Mouse (Mus musculus) cerebellum, adult 8-10 months (tissue): Measurements from ENCODE around the gene Olfr532.
"Not testable (repeated sequence)": the region's sequence is repeated elsewhere in the genome, so short reads cannot be mapped to it uniquely, and the experiment has no call there.

Source experiments
- DNase-seq: peaks from one replicate; pipeline ENCODE4 v3.0.0; 2022

Gene Olfr532

DNA sequence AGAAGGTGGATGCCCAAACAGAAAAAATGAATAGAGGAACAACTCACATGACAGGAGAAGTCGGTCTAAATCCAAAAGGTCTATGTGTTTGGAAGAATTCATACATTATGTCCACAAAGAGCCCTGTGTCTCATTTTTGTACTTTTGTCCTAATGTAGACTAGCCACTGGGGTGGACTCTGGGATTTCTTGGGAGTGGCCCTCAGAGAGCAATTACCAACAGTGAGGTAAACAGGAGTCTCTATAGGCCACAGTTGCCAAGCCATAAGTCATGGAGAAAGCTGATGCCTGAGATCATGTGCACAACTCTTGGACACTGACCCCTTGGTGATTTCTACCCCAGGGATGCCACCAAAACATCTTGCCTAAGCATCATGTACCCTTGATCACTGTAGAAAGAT, at the start of gene Olfr532:
Olfr532 (minus strand) TSS at position 101 of the 400 bp plus-strand sequence.
- DNase-seq, result no peak

DNA sequence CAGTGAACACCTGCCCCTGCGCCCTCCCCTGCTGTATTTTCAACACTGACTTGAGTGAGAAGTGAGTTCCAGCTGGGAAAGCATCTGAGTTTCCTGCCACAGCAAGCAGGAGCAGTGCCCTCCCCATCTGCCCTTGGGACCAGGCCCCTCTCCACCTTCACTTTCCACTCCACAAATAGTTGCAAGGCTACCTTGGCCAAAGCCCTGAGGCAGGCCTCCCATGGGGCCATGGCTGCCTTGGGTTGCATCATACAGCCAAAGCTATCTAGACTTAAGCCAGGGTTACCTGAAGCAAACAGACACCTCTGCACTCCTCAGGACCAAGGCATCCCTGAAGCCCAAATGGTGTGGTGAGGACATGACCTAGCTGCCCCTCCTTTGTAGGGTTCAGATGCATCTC, 41.6 kb upstream of the Olfr532 start, which contains the start of gene Olfr533:
Olfr533 (plus strand) TSS at position 301 of the 400 bp plus-strand sequence.
- DNase-seq, result not testable (repeated sequence)

DNA sequence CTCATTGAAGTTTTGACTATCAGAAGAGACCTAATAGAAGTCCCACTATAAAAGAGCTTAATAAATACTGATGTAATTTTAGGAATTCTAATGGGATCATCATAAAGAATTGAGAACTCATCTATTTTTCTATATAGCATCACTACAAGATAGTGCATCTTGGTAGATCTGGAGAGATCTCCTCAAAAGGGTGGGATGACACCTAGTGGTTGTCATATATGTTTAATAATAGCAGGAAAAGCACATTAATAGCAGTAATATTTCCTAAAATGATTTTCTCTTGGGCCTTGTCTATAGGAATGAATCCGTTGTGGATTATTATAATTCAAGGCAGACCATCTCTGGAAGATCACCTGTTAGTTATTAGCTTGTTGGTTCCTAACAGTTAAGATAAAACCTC, 21.7 kb upstream of the Olfr532 start:
- DNase-seq, result no peak

DNA sequence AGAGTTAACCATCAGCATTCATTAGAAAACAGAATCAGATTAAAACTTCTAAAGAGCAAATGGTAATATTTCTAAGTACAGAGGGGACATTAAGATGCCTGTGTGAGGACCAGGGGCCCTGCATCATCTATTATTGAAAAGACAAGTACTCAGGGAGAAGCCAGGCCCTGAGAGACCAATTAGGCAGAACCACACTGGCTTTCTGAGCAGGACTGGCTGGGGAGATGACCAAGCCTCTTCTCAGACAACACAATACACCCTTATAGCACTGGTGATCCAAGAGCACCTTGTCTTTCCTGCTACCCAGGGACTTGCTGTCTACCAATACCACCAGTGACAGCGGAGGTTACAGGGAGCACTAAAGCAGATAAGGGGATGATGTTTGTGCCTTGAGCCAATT, 18.6 kb downstream of the Olfr532 start, which contains the start of gene Olfr531:
Olfr531 (minus strand) TSS at position 101 of the 400 bp plus-strand sequence.
- DNase-seq, result no peak

DNA sequence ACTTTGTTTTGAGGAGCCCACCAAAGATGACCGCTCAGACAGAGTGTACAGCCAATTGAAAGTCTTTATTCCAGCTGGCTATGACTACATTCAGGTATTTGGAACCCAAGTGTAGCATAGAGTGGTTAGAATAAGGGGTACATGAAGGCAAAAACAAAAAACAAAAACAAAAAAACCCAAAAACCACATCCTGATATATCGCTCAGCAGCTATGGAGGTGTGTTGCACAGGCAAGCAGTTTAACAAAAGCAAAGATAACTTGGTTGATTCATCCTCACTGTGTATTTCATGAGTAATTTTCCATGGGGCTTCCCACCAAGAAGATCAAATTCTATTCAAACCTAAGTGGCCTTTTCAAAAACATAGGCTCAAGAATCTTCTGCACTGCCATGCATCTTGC, 44.5 kb downstream of the Olfr532 start:
- no peak for DNase-seq

DNA sequence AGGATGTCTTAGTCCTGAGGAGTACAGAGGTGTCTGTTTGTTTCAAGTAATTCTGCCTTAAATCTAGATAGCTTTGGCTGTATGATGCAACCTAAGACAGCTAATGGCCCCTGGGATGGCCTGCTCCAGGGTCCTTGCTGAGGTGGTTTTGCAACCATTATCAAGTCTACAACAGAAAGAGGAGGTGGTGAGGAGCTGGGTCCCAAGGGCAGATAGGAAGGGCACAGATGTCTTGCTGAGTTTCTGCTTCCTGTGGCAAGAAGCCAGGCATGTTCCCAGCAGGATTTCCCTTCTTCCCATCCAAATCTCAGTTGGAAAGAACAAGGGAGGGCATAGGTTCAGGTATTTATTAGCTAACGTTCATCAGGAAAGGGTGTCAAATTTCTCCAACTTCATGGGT, 45.2 kb downstream of the Olfr532 start, which contains the start of gene Olfr530:
Olfr530 (minus strand) TSS at position 101 of the 400 bp plus-strand sequence.
- no peak for DNase-seq

DNA sequence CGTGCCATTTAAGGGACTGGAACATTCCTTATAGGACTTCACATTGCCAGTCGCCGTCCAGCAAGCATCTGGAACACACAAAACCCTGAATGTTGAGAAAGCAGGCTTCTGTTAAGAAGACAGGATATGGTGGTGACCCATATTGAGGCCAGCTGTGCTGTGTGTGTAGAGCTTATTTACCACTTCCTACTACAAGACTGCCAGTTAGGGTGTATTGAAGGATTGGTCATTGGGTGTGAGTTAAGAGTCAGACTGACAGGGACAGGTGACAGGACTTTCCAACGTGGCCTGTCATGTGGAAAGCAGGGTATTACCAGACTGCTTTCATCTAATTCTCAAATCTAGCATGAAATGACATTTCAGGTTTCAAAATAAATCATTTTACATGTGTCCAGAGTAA, 47.1 kb downstream of the Olfr532 start:
- no peak for DNase-seq
